Mouse (Mus musculus) T-helper 17 cell (primary cell): Measurements from ENCODE around the gene Pald1.

ENCODE experiments used
- in situ Hi-C, 2 experiments: fragments of 300-600 bp; cut with MboI, MseI; formaldehyde crosslinking; loops; 1 replicate in 1 of 2; 2 replicates in 1 of 2; pipeline ENCODE4 v1.15.1; 2025; ENCODE audit warnings: high pct_unique_total_duplicates in 2 of 2

Gene Pald1

GRCm38 (mm10) chr10:61334545-61334944, 48.8 kb downstream of the Pald1 start:
- in situ Hi-C loops = loop anchor here (5.0 kb wide), 1 partner anchor 132 kb away; no protein-coding TSS in a partner anchor

- in situ Hi-C loops = loop anchor here (5.0 kb wide), 1 partner anchor 129 kb away; no protein-coding TSS in a partner anchor
Observed at GRCm38 (mm10) chr10:61331046-61331445, 52.3 kb downstream of the Pald1 start.

- in situ Hi-C loops = no loop called here
Observed at GRCm38 (mm10) chr10:61328927-61329326, 54.4 kb downstream of the Pald1 start.

GRCm38 (mm10) chr10:61327545-61327944, 55.8 kb downstream of the Pald1 start:
- in situ Hi-C loops = no loop called here

- in situ Hi-C loops = no loop called here
Observed at GRCm38 (mm10) chr10:61325782-61326328, 57.5 kb downstream of the Pald1 start.

GRCm38 (mm10) chr10:61324717-61325116, 58.6 kb downstream of the Pald1 start:
- in situ Hi-C loops = no loop called here

- in situ Hi-C loops = no loop called here
Observed at GRCm38 (mm10) chr10:61318527-61318926, 64.8 kb downstream of the Pald1 start.

- in situ Hi-C loops = no loop called here
Observed at GRCm38 (mm10) chr10:61315324-61315880, 67.9 kb downstream of the Pald1 start.

GRCm38 (mm10) chr10:61313750-61314149, 69.6 kb downstream of the Pald1 start:
- in situ Hi-C loops = no loop called here

- in situ Hi-C loops = no loop called here
Observed at GRCm38 (mm10) chr10:61312754-61313153, 70.6 kb downstream of the Pald1 start.

- in situ Hi-C loops = no loop called here
Observed at GRCm38 (mm10) chr10:61312159-61312558, 71.2 kb downstream of the Pald1 start.

- in situ Hi-C loops = no loop called here
Observed at GRCm38 (mm10) chr10:61308706-61309320, 74.5 kb downstream of the Pald1 start.

GRCm38 (mm10) chr10:61305928-61306590, 77.3 kb downstream of the Pald1 start:
- in situ Hi-C loops = no loop called here

GRCm38 (mm10) chr10:61304046-61304445, 79.3 kb downstream of the Pald1 start:
- in situ Hi-C loops = no loop called here

GRCm38 (mm10) chr10:61300996-61301395, 82.3 kb downstream of the Pald1 start:
- in situ Hi-C loops = no loop called here

- in situ Hi-C loops = no loop called here
Observed at GRCm38 (mm10) chr10:61297477-61297876, 85.9 kb downstream of the Pald1 start, which contains the start of gene Prf1. Prf1 (plus strand) TSS chr10:61297833.

- in situ Hi-C loops = no loop called here
Observed at GRCm38 (mm10) chr10:61296713-61297445, 86.5 kb downstream of the Pald1 start.

- in situ Hi-C loops = no loop called here
Observed at GRCm38 (mm10) chr10:61294242-61294641, 89.1 kb downstream of the Pald1 start.

- in situ Hi-C loops = no loop called here
Observed at GRCm38 (mm10) chr10:61290479-61290878, 92.9 kb downstream of the Pald1 start.

- in situ Hi-C loops = no loop called here
Observed at GRCm38 (mm10) chr10:61290016-61290415, 93.3 kb downstream of the Pald1 start.

GRCm38 (mm10) chr10:61286246-61286645, 97.1 kb downstream of the Pald1 start:
- in situ Hi-C loops = no loop called here

GRCm38 (mm10) chr10:61285271-61285670, 98.1 kb downstream of the Pald1 start:
- in situ Hi-C loops = no loop called here
